Mouse (Mus musculus): Measurements from ENCODE around the gene Ggn. TPM values are rescaled to one million over a fixed set of nuclear protein-coding genes. Genes with fewer than 3 reads are reported as not detected.
"Not testable (repeated sequence)": the region's sequence is repeated elsewhere in the genome, so short reads cannot be mapped to it uniquely, and the experiment has no call there.

Ggn gene
- total RNA-seq, 2 experiments from 2014 or later: 0.36 to 0.81 TPM

- DNase-seq (ENCODE audit: low spot score in 2 of 2): no peak
Measured at GRCm38 (mm10) chr7:29212199-29212765, 42.3 kb downstream of the Ggn start.

- not testable (repeated sequence) for DNase-seq (ENCODE audit: low spot score in 2 of 2)
Measured at GRCm38 (mm10) chr7:29212775-29213560, 43.0 kb downstream of the Ggn start.

GRCm38 (mm10) chr7:29213675-29214082, 43.7 kb downstream of the Ggn start, which contains the start of gene Catsperg1:
TSS of gene Catsperg1 (minus strand) at chr7:29214035.
- DNase-seq (ENCODE audit: low spot score in 2 of 2): no peak

GRCm38 (mm10) chr7:29214236-29214635, 44.2 kb downstream of the Ggn start:
- DNase-seq (ENCODE audit: low spot score in 2 of 2): no peak

- no peak for DNase-seq (ENCODE audit: low spot score in 2 of 2)
Measured at GRCm38 (mm10) chr7:29214846-29215245, 44.8 kb downstream of the Ggn start.

Other genes starting within 250 kb of the Ggn start
- gene Actn4, start 207.9 kb upstream of the Ggn start, total RNA-seq (2021): 100 to 1,000 TPM; 133 to 160 TPM
- 100 to 1,000 TPM; 191 to 212 TPM for gene Eif3k, start 188.3 kb upstream of the Ggn start, total RNA-seq (2021)
- gene Map4k1, start 188.2 kb upstream of the Ggn start, total RNA-seq (2021): 1 to 10 TPM; 1.3 to 1.6 TPM
- gene Ryr1, start 45.0 kb upstream of the Ggn start, total RNA-seq (2021): 100 to 1,000 TPM; 420 to 483 TPM
- 1 to 10 TPM; 2.3 to 3.0 TPM for gene Rasgrp4, start 35.4 kb upstream of the Ggn start, total RNA-seq (2021)
- 10 to 100 TPM; 12.8 to 13.2 TPM for gene Fam98c, start 14.0 kb upstream of the Ggn start, total RNA-seq (2021)
- gene Spred3, start 201 bp downstream of the Ggn start, total RNA-seq (2021): 1 to 10 TPM; 2.9 to 3.3 TPM
- gene Psmd8, start 10.5 kb downstream of the Ggn start, total RNA-seq (2021): 100 to 1,000 TPM; 174 to 187 TPM
- gene Catsperg1, start 43.8 kb downstream of the Ggn start, total RNA-seq (2021): 1 to 10 TPM in 1 of 2 experiments, under 1 TPM in 1; 0.41 to 1.6 TPM
- gene Kcnk6, start 62.3 kb downstream of the Ggn start, total RNA-seq (2021): 1 to 10 TPM; 4.7 to 5.9 TPM
- gene Yif1b, start 68.1 kb downstream of the Ggn start, total RNA-seq (2021): 10 to 100 TPM; 57.3 to 58.5 TPM
- 1 to 10 TPM in 1 of 2 experiments, under 1 TPM in 1; 0.81 to 1.9 TPM for gene 2200002D01Rik, start 78.3 kb downstream of the Ggn start, total RNA-seq (2021)
- gene Spint2, start 111.7 kb downstream of the Ggn start, total RNA-seq (2021): 1 to 10 TPM; 7.3 to 9.6 TPM
- 10 to 100 TPM; 16.0 to 16.9 TPM for gene Ppp1r14a, start 119.1 kb downstream of the Ggn start, total RNA-seq (2021)
- gene Dpf1, start 133.7 kb downstream of the Ggn start, total RNA-seq (2021): 1 to 10 TPM; 4.3 TPM

Data from gastrocnemius, postnatal 4 days (tissue).